Mouse (Mus musculus) heart, adult 2 months (tissue): ENCODE data around the gene Hivep2.

Experiments used
- CTCF ChIP-seq: fragments of 200-600 bp; IDR thresholded peaks from 2 replicates; pipeline ENCODE4 v1.8.1; 2022; ENCODE audit warnings: antibody characterized with exemption, mild to moderate bottlenecking, moderate library complexity
- POLR2A ChIP-seq: fragments of 200-500 bp; IDR thresholded peaks from 2 replicates; pipeline ENCODE4 v1.6.1; 2011; ENCODE audit warnings: mild to moderate bottlenecking, low read depth, low read length, control low read depth; ENCODE audit not compliant: insufficient read depth

GRCm38 (mm10) chr10:13986539-13986938, 20.7 kb downstream of the Hivep2 start:
- TF ChIP-seq CTCF (no peak), POLR2A (no peak)
